Mouse (Mus musculus): ENCODE results near the gene Pdia6.

DNA sequence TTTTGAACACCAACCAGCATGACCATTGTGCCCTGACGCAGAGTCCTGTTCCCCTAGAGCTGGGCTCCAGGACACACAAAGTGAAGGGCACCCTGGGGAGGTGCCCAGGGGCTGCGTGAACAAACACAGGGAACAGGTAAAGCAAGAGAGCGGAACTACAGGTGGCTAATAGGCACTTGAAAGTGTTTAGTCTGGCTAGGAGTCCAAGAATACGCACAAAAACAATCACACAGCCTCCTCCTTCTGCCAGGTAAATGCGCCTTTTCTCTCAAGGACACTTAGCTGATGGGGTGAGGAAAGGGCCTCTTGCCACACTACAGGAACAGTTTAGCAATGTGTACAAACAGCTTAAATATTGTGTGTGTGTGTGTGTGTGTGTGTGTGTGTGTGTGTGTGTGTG is 49.8 kb downstream of the Pdia6 start:
- TF ChIP-seq CTCF (IDR thresholded peaks at IDR 0.05; ENCODE audit: borderline replicate concordance, insufficient read depth, low read depth, low read length) (no peak), POLR2A (IDR thresholded peaks at IDR 0.05; ENCODE audit: borderline replicate concordance, insufficient read depth, low read length) (no peak)

Data from cerebellum, adult 2 months (tissue).